Mouse (Mus musculus): ENCODE measurements around the gene Zfp276.
"Not testable (repeated sequence)": the region's sequence is repeated elsewhere in the genome, so short reads cannot be mapped to it uniquely, and the experiment has no call there.

The Zfp276 gene

DNA sequence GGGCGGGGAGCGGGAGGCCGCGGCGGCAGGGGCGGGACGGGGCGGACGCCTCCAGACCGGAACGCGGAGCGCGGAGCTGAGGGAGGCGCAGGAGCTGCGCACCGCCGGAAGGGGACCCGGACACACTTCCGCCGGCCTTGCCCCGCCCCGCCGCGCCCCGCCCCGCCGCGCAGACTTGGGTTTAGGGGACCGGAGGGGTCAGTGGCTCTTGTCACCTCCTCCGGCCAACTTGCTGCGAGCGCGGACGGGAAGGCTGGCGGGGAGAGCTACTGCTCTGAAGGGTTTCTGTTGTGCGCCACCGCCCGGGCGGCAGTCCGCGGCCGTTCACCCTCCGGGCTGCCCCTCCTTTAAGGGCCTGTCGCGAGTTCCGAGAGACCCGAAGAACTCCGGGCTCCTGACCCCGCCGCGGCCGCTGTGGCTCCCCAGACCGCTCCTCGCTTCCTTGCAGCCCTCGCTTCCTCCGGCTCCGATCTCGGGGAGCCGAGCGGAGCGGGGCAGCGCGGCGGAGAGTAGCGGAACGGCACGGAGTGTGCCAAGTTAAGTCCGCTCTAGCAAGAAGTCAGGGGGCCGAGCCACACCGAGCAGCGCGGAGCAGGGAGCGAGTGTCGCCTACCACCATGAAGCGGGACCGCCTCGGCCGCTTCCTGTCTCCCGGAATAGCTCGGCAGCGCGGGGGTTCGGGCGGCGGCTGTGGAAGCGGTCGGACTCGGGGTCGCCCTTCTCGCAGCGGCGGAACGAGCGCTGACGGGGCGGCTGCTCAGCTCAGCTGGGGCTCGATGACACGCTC is at the start of gene Zfp276, which contains the start of gene Vps9d1:
TSS of gene Zfp276 (plus strand) at position 97 of the 787 bp plus-strand sequence.
TSS of gene Vps9d1 (minus strand) at position 250 of the 787 bp plus-strand sequence.
- peak; percentile 65 to 71 for DNase-seq (ENCODE audit: low read depth in 2 of 2, low spot score in 2 of 2)

DNA sequence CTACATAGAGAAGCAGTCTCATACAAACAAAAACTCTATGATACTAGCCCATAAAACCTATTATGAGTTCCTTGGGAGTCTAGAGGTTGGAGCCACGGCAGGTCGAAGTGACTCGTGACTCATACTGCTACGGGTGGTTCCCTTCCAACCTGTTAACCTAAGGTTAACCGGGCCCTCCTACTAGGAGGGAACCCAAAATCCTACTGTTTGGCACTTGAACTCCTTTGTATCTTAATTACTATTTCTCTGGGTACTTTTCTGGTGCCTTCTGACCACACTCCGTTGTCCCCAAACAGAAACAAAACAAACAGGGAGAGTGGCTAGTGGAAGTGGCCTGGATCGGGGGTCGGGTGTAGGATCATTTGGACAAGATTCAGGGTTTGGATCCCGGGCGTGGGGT is 42.1 kb upstream of the Zfp276 start:
- DNase-seq (ENCODE audit: low read depth in 2 of 2, low spot score in 2 of 2): no peak

DNA sequence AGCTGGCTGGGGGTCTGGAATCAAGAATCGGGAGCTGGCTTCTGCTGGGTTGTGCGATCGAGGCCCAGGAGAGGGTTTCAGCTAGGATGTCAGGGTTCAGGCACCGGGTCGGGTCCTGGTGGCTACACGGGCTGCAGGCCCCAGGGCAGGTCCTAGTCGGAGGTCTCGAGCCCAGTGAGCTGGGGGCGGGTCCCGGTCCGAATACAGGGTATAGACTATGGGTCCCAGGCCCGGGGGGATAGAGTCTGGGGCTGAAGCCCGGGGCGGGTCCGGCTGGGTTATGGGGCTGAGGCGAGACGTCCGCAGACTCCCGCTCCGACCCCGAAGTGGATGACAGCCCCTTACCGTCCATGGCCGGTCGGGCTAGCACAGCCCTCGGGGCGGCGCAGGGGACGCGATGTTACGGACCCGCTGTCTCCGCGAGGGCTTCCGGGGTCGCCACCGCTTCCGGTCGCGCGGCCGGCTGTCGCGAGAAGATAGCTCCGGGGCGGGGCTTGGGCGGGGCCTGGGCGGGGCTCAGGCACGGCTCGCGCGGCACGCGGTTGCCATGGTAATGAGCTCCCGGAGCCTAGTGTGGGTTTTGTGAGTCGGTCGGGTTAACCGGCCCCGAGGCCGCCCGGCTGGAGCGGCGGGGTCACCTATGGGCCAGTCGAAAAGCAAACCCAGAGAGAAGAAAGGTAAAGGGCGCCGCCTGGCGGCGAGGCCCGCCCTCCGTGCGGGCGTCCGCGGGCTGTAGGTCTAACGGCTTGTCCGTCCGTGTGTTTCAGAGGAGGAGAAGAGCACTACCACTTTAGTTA is 41.5 kb upstream of the Zfp276 start, which contains the start of the genes Chmp1a and Spata33:
TSS of gene Chmp1a (minus strand) at position 443 of the 797 bp plus-strand sequence.
TSS of gene Spata33 (plus strand) at position 512 of the 797 bp plus-strand sequence.
- peak; percentile 77 to 78 for DNase-seq (ENCODE audit: low read depth in 2 of 2, low spot score in 2 of 2)

DNA sequence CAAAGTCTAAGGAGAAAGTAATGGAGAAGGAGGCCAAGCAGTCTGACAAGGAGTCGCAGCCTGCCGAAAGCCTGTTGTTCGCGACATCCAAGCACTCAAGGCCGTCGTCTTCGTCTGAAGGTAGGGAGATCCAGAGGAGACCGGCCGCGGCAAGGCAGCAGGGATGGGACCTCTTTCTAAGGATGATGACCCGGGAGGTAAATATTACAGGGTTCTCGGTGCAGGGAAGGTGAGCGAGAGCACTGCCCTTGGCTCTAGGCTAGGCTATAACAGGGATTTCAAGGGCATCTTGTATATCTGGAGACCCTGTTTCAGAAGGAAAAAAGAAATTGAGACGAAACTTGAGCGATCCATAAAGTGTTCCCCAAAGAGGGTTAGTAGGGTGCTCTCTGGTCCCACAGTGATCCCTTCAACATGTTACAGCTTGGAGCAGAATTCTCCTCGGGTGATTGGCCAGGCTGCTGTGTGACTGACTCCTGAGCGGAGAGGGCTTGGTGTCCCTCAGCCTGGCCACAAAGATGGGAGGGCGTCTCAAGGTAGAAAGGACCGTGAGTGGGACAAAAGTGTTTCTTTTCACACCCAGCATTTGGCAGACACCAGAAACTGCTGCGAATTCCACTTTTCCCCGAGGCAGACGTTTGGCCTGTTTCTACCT is 40.8 kb upstream of the Zfp276 start:
- no peak for DNase-seq (ENCODE audit: low read depth in 2 of 2, low spot score in 2 of 2)

GRCm38 (mm10) chr8:123215430-123215829 is 38.6 kb upstream of the Zfp276 start:
- no peak for DNase-seq (ENCODE audit: low read depth in 2 of 2, low spot score in 2 of 2)

DNA sequence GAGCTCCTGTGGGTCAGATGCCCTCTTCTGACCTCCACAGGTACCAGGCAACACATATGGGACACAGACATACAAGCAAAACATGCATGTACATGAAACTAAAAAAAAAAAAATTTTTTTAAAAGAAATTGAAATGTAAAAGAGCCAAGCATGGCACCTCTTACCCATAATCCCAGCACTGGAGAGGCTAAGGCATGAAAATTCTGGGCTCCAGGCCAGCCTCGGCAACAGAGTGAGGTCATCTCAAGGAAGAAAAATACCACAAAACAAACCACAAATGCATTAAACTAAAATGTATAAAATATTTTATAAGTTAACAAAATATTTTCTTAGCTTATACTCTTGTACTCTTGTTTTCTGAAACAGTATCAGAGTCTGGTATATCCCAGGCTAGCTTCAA is 33.1 kb upstream of the Zfp276 start:
- no peak for DNase-seq (ENCODE audit: low read depth in 2 of 2, low spot score in 2 of 2)

GRCm38 (mm10) chr8:123224278-123225266 is 29.4 kb upstream of the Zfp276 start, which contains the start of gene Cdk10:
TSS of gene Cdk10 (plus strand) at chr8:123224842.
- peak; percentile 83 to 88 for DNase-seq (ENCODE audit: low read depth in 2 of 2, low spot score in 2 of 2)

DNA sequence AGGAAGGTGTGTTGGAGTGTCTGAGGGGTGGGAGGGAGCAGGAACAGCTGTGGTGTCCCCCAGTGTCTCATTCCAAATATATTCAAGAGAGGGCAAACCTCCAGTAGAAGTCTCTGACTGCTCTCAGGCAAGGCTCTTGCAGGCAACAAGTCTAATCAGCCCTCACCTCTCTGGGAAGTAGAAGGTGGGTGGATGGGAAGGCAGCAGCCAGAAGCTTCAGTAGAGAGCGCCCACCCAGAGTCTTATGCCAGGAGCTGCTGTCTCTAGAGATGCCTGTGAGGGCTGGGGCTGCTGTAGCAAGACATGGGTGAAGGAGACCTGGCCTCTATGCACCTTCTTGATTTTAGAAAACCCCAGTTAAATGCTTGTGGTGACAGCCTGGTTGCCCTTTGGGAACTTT is 25.6 kb upstream of the Zfp276 start:
- no peak for DNase-seq (ENCODE audit: low read depth in 2 of 2, low spot score in 2 of 2)

DNA sequence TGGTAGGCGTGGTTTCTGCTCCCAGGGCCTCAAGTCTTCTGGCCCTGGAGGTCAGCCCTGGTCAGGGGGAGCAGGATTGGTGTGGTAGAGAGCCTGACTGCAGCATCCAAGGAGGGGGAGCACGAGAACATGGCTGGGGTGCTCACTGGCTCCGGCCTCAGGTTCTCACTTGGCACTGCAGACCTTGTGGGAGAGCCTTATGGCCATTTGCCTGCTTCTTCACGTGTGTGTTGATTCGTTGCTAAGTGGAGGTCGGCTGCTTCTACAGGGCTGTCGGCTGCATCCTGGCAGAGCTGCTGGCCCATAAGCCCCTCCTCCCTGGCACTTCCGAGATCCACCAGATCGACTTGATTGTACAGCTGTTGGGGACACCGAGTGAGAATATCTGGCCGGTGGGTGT is 23.7 kb upstream of the Zfp276 start:
- DNase-seq (ENCODE audit: low read depth in 2 of 2, low spot score in 2 of 2): not testable (repeated sequence)

- DNase-seq (ENCODE audit: low read depth in 2 of 2, low spot score in 2 of 2): no peak
Observed at GRCm38 (mm10) chr8:123231742-123232141, 22.3 kb upstream of the Zfp276 start.

DNA sequence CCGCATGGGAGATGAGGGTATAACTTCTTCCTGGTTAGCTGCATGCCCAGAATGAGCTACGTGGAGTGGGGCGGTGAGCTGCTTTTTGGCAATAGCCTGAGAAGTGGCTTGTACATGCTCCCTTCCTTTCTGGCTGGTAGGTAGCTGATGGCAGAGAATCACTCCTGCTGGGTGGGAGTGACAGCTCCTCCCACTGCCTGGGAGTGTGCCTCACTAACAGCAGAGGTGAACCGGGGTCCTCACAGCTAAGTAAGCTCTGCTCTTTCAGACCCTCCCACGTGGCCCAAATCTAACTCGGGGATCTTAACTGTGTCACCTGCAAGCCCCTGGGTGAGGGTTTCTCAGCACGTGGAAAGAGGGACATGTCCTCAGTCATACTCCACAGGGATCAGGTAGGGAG is 21.4 kb upstream of the Zfp276 start:
- DNase-seq (ENCODE audit: low read depth in 2 of 2, low spot score in 2 of 2): no peak

- no peak for DNase-seq (ENCODE audit: low read depth in 2 of 2, low spot score in 2 of 2)
Observed at GRCm38 (mm10) chr8:123233300-123233699, 20.7 kb upstream of the Zfp276 start.

DNA sequence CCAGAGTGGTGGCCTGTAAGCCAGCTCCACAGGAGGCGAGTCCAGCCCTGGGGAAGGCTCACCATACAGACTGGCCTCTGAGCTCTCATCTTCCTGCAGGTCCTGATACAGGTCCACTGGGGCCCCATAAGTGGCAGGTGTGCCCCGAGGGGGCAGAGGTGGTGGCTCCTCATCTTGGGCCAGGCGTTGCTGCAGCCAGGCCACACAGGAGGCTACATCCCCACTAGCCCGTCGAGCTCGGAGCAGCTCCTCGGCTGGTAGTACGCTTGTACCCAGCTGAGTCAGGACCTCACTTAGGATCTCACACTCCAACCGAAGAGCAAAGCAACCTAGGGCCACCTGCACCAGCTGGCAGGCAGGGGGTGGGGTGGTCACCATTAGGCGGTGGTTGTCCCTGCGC is 20.2 kb upstream of the Zfp276 start:
- DNase-seq (ENCODE audit: low read depth in 2 of 2, low spot score in 2 of 2): no peak

DNA sequence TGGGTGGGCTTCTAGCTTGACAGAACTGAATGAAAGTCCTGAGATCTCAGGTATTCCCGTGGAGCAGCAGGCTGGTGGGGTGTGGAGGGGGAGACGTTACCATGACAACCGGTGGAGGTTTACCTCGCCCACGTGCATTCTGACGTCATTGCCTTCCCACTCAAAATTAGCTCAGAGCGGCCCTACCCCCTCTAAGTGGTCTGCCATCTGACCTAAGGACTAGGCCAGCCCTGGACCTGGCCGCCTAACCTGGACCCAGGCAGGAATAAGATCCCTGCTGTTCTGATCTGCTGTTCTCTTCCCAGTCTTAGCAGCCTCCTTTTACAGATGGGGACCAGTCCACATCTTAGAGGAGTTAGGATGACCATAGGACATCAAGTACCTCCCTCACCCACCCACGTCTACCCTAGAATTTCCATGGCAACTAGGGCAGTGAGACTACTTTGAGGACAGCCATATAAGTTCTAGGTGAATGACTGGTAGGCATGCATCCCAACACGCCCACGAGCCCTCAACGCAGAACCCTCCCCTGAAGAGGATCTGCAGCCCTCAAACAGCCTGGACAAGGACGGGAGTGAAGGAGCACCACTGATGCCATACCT is 19.0 kb upstream of the Zfp276 start:
- no peak for DNase-seq (ENCODE audit: low read depth in 2 of 2, low spot score in 2 of 2)

GRCm38 (mm10) chr8:123235520-123236497 is 18.2 kb upstream of the Zfp276 start, which contains the start of gene Spata2l:
TSS of gene Spata2l (minus strand) at chr8:123236233.
- peak; percentile 84 to 94 for DNase-seq (ENCODE audit: low read depth in 2 of 2, low spot score in 2 of 2)

- no peak for DNase-seq (ENCODE audit: low read depth in 2 of 2, low spot score in 2 of 2)
Observed at GRCm38 (mm10) chr8:123239398-123239797, 14.6 kb upstream of the Zfp276 start.

GRCm38 (mm10) chr8:123242107-123242923 is 11.7 kb upstream of the Zfp276 start:
- DNase-seq (ENCODE audit: low read depth in 2 of 2, low spot score in 2 of 2): no peak

DNA sequence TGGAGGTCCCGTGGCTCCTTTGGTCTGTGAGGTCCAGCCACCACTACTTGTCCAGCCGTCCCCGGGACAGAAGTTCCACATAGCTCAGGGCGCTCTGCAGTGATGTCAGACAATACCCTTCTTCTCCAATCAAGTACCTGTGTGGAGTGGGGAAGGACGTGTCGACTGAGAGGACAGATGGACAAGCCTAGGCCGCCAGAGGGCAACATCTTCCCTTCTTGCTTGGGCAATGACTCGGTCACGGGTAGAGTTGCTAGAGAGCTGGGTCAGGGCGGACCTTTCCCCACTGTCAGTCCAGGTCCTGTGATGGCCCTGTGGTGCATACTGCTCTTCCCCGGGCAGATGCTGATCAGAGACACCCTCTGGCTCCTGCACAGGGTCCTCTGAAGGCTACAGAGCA is 10.9 kb upstream of the Zfp276 start:
- no peak for DNase-seq (ENCODE audit: low read depth in 2 of 2, low spot score in 2 of 2)

Measured in CD8-positive naive resting alpha-beta T cell, adult 2 months (primary cell).